Mouse (Mus musculus) kidney, adult 2 months (tissue): Measurements from ENCODE around the gene Slitrk1. TPM values are rescaled to one million over a fixed set of nuclear protein-coding genes. Genes with fewer than 3 reads are reported as not detected.
A peak's percentile ranks its signal among the peaks of the same experiment; 100 is the strongest.

Experiments
- DNase-seq: peaks from one replicate; pipeline ENCODE4 v3.0.0; 2021
- H3K27ac ChIP-seq: fragments of 200-500 bp; 2 replicates; pipeline ENCODE4 v1.5.1; 2012; ENCODE audit warnings: low read depth, low read length, control low read depth, inconsistent platforms; ENCODE audit not compliant: insufficient read depth
- H3K27me3 ChIP-seq: fragments of 200-500 bp; replicated peaks from 2 replicates; pipeline ENCODE4 v1.6.1; 2012; ENCODE audit warnings: mild to moderate bottlenecking, moderate library complexity, low read length, inconsistent platforms; ENCODE audit not compliant: control insufficient read depth, insufficient read depth
- H3K36me3 ChIP-seq: fragments of 200-500 bp; 2 replicates; pipeline ENCODE4 v1.6.1; 2012; ENCODE audit warnings: mild to moderate bottlenecking, moderate library complexity, low read length, inconsistent platforms; ENCODE audit not compliant: control insufficient read depth, insufficient read depth
- H3K4me1 ChIP-seq: fragments of 200-500 bp; 2 replicates; pipeline ENCODE4 v1.6.1; 2011; ENCODE audit warnings: low read length; ENCODE audit not compliant: control insufficient read depth, insufficient read depth
- H3K4me3 ChIP-seq: fragments of 200-500 bp; 2 replicates; pipeline ENCODE4 v1.5.1; 2011; ENCODE audit warnings: mild to moderate bottlenecking, low read depth, low read length, control low read depth; ENCODE audit not compliant: insufficient read depth
- CTCF ChIP-seq: fragments of 200-500 bp; conservative IDR thresholded peaks from 2 replicates; pipeline ENCODE4 v1.5.1; 2011; ENCODE audit warnings: low read depth, mild to moderate bottlenecking, control low read depth, low read length, moderate library complexity, mixed read lengths; ENCODE audit not compliant: insufficient read depth, insufficient read length
- POLR2A ChIP-seq: fragments of 200-500 bp; IDR thresholded peaks from one replicate; pipeline ENCODE4 v1.6.1; 2011; ENCODE audit warnings: low read depth, low read length, control low read depth
- WGBS: fragments of 180-500 bp; shearing (Covaris S2); methylation state at CpG from one replicate; pipeline ENCODE4 v1.1.7; 2018; 5-methylcytosine and 5-hydroxymethylcytosine counted together
- polyA plus RNA-seq: library from polyadenylated mRNA; depleted of rRNA; stranded (reverse); fragments of >200 nt; gene quantifications from 2 replicates; pipeline ENCODE4 v1.2.3, GENCODE M21; 2012

Gene Slitrk1
- polyA plus RNA-seq, 1 experiment = 0.67 TPM

DNA sequence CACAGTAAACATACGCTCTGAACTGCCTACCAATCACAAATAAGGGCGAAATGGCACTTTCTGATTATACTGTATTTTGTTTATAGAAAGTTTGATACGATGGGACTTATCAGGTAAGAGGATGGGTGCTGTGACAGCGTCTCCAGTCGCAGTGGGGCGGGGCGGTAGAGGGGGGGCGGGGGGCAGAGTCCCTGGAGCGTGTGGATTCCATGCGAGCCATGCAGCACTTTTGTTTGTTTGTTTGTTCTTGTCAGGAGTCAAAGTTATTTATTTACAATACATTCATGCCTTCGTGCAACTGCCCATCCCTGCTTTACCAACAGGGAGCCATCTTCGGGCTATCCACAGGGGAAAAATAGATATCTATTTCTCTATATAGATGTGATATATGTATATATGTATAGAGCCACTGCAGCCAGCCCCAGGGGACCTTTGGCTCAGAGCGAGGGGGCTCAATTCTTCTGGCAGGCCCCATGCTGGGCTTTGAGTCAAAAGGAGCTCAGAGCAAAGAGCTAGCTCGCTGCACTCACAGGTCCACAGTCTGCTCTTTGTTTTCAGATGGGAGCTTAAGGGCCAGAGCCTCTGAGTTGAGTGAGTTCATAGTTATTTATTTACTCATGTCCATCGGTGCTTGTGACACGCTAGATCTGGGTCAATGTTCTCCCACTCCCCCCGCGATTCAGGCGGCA, 3.4 kb downstream of the Slitrk1 start:
- 8% methylated on average over 19 of the region's 19 CpGs for WGBS
- no peak for TF ChIP-seq POLR2A
- TF ChIP-seq CTCF = no peak
- Histone ChIP-seq H3K27ac (no peak overlapping the region), H3K27me3 (no peaks in the 10 kb centered on the region), H3K4me3 (peak overlapping the region; percentile 45), H3K4me1 (peaks cover 4% of the 10 kb centered on the region), H3K36me3 (no peaks in the 10 kb centered on the region)
- DNase-seq = peak; percentile 58

DNA sequence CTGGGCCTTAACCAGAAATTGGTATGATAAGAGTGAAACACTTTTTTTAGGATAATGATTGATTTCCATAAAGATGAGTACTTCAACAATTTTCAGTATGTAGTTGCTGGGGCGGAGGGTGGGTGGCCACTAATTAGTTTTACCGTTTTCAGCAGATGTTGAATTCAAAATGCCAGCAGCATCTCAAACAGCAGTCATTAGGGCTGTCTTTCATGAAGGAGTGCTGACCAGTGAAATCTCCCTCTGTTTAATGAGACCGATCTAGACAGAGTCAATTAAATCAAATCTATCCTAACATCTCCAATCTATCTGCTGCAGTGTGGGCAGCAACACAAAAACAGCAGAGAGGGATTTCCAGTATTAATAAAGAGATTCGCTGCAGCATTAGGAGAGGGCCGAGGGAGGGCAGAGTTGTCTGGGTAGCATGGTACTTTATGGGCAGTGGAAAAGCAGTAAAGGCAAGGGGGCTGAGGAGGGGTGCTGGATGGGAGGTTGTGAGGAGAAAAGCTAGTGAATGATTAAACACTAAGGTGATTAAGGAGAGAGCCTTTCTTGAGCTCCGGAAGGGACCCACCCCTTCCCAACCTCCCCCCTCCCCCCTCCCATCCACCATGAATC, 4.5 kb downstream of the Slitrk1 start:
- Histone ChIP-seq H3K36me3 (no peaks in the 10 kb centered on the region), H3K4me1 (peaks cover 4% of the 10 kb centered on the region), H3K27ac (no peak overlapping the region), H3K4me3 (no peak overlapping the region), H3K27me3 (no peaks in the 10 kb centered on the region)
- WGBS = 16% methylated on average over 6 of the region's 6 CpGs
- DNase-seq = no peak
- TF ChIP-seq CTCF (no peak), POLR2A (no peak)

DNA sequence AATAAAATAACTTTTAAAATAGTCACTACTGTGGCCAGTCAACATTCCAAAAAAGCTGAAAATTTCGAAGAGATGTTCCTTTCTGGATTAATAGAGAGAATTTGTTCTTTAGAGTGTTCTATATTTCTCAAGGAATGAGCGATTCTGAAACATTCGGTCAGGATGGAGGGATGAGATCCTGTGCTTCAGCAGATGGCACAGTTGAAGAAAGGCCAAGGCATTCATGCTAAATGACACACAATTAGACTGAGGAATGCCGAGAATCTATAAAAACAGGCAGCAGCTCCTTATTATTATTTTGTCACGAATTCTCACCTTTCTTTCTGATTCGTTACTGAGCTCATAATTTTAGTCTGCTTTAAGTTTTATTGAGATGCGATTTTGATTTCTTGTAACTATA, 15.4 kb downstream of the Slitrk1 start:
- no peak for DNase-seq
- H3K27ac ChIP-seq = no peak overlapping the region
- TF ChIP-seq POLR2A = no peak
- no peak for TF ChIP-seq CTCF
- H3K4me1 ChIP-seq = no peaks in the 10 kb centered on the region
- H3K27me3 ChIP-seq = no peaks in the 10 kb centered on the region
- 75% methylated on average over 7 of the region's 7 CpGs for WGBS
- H3K36me3 ChIP-seq = no peaks in the 10 kb centered on the region
- no peak overlapping the region for H3K4me3 ChIP-seq

DNA sequence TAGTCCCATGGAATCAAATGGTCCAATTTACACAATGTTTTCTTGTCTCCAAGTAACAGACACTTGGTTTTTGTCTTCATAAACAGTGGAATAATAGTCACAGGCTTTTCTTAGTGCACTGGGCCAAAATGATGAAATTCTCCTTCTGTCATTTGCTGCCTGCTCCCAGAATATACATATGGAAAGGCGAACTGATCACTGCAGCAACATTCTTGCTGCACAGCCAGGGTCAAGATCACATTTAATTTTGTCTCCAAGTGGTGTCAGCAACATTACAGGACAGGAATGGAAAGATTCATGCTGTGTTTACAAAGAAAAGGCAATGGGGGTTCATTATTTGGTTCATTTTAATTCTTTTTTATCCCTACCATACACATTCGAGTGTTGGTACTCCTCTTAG, 18.5 kb downstream of the Slitrk1 start:
- Histone ChIP-seq H3K27ac (no peak overlapping the region), H3K36me3 (no peaks in the 10 kb centered on the region), H3K27me3 (no peaks in the 10 kb centered on the region), H3K4me3 (no peak overlapping the region), H3K4me1 (no peaks in the 10 kb centered on the region)
- TF ChIP-seq CTCF (no peak), POLR2A (no peak)
- DNase-seq = no peak
- WGBS = 45% methylated on average over 2 of the region's 2 CpGs

DNA sequence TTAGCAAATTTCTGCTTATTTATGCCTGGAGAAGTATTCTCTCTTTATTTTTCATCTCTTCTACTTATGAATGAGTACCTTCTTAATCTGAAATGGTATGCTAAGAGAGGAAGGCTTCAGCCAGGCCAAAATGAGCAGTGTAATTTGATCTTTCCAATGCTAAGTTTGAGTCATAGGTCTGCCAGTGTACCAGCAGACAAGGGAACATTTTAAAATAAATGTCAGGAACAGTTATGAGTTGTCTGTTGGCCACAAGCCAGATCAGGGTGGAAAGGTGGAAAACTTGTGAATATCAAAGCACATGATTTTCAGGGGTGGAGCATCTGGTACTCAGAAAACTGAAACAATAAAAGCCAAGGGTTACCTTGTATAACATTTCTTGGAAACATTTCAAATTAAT, 46.1 kb downstream of the Slitrk1 start:
- Histone ChIP-seq H3K27me3 (no peaks in the 10 kb centered on the region), H3K4me3 (no peak overlapping the region), H3K4me1 (no peaks in the 10 kb centered on the region), H3K36me3 (no peaks in the 10 kb centered on the region), H3K27ac (no peak overlapping the region)
- DNase-seq = no peak
- TF ChIP-seq POLR2A (no peak), CTCF (no peak)

DNA sequence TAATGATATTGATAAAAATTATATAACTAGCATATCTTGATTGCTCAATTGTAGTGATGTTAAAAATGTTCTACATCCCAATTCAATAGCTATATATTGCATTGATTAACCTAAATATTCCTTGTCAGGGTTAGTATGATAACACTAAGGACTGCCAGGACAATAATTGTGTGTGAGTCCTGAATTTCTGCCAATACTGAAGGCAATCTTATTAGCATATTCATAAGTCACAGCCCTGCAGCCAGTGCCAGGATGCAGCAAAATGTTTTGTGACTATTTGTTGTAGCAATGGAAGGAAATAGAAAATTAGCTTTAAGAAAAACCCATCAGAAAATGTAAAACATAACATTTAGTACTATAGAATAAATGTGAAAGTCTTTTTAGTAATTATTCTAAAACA, 49.3 kb downstream of the Slitrk1 start:
- no peak overlapping the region for H3K4me3 ChIP-seq
- no peak overlapping the region for H3K27ac ChIP-seq
- no peaks in the 10 kb centered on the region for H3K36me3 ChIP-seq
- no peak for DNase-seq
- H3K4me1 ChIP-seq = no peaks in the 10 kb centered on the region
- H3K27me3 ChIP-seq = no peaks in the 10 kb centered on the region
- no peak for TF ChIP-seq CTCF
- TF ChIP-seq POLR2A = no peak

DNA sequence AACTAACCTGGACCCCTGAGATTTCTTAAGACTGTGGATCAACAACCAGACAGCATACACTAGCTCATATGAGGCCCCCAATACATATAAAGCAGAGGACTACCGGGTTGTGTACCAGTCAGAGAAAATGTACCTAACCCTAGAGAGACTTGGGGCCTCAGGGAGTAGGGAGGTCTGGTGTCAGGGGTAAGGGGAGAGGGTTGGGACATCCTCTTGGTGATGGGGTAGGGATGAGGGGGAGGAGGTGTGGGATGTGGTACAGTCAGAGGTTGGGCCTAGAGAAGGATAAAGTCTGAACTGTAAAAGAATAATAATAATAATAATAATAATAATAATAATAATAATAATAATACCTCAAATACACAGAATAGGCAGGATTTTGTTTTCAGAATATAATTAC, 54.6 kb downstream of the Slitrk1 start:
- Histone ChIP-seq H3K36me3 (no peaks in the 10 kb centered on the region), H3K4me1 (no peaks in the 10 kb centered on the region), H3K27me3 (no peaks in the 10 kb centered on the region), H3K27ac (no peak overlapping the region), H3K4me3 (no peak overlapping the region)
- no peak for DNase-seq
- TF ChIP-seq POLR2A = no peak
- no peak for TF ChIP-seq CTCF
- WGBS = 66% methylated on average over 1 of the region's 1 CpGs
